Mouse (Mus musculus) gastrocnemius, adult 8-10 months (tissue): ENCODE measurements around the gene En1. TPM values are rescaled to one million over a fixed set of nuclear protein-coding genes. Genes with fewer than 3 reads are reported as not detected.

Experiments
- DNase-seq, 2 experiments: peaks; one replicate each; pipeline ENCODE4 v3.0.0; 2022; ENCODE audit warnings: low spot score in 2 of 2
- total RNA-seq, 4 experiments: library from RNA; stranded (reverse); gene quantifications; 2 replicates each; pipeline ENCODE4 v1.2.4; 2022

En1 gene
- total RNA-seq, 4 experiments from 2014 or later = 6.0 to 7.7 (median 7.2) TPM

DNA sequence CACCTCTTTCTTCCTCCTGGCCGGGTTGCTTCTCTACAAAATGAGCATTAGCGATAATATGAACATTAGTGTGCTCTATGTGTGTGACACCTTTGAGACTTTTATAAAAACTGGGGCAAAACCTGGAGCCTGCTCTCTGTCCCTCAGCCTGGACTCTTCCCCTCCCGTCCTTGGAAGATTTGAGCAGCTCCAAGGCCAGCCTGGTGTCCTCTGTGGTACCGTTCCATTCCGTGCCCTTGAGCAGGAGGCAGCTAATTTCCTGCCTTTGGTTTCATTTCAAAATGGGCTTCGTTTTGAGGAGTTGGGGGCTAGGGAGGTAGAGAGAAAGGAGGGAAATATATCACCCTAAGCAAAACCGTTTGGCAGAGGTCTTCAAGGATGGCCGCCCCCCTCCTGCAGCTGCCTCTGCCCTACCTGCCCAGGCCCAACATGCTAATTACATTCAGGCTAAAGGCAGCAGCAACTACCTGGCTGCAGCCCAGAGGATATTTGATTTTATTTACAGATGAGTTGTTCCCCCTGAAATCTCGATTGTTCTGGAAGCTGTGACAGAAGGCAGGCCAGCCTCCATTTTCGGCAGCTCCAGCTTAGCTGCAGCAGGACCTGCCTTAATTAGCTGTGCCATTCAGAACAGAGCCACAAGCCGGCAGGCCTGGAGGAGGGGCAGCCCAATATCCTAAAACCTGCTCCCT is 24.9 kb downstream of the En1 start:
- no peak for DNase-seq

DNA sequence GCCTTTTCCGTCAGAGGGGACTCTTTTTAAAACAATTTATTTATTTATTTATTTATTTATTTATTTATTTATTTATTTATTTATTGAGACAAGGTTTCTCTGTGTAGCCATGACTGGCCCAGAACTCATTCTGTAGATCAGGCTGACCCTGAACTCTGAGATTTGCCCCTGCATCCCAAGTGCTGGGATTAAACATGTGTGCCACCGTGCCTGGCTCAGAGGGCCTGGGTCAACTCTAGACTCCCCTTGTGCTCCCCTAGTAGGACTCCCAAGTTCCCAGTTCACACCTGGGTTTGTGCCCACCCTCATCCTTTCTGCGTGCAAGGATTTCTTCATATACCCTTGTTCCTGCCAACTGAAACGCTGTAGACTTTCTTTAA is 25.4 kb downstream of the En1 start:
- DNase-seq = no peak

DNA sequence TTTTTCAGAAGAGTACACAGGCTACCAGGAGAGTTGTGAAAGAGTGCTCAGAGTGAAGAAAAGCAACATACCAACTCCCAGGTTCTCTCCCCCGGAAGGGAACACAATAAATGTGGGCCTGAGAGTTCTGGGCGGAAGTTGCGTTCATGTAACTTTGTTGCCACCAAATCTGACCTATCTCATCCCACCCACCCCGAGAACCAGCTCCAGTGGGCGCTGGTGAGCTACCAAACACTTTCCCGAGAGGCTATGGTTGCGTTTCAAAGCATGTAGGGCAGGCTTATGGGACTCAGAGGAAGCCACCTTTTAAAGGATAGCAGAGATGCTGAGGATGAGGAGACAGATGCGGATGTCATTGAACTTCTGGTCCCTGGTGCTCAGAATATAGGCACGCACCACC is 26.6 kb downstream of the En1 start:
- DNase-seq = no peak

DNA sequence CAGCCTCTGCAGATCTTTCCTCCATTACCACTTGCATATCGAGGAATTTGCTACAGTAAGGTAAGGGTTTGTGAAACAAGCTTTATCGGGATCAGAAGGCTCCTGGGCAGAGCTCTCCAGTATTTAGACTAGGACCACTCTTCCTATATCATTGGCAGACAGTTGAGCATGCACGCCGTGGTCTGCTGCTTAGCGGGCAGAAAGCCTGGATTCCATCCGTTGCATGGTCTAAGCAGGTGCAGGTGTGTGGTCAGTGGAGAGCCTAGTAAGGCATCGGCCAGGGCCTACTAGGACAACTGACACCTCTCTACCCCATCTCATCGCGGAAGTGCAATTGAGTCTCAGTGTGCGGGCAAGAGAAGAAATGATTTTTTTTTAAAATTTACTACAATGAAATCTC is 41.2 kb downstream of the En1 start:
- DNase-seq = no peak

DNA sequence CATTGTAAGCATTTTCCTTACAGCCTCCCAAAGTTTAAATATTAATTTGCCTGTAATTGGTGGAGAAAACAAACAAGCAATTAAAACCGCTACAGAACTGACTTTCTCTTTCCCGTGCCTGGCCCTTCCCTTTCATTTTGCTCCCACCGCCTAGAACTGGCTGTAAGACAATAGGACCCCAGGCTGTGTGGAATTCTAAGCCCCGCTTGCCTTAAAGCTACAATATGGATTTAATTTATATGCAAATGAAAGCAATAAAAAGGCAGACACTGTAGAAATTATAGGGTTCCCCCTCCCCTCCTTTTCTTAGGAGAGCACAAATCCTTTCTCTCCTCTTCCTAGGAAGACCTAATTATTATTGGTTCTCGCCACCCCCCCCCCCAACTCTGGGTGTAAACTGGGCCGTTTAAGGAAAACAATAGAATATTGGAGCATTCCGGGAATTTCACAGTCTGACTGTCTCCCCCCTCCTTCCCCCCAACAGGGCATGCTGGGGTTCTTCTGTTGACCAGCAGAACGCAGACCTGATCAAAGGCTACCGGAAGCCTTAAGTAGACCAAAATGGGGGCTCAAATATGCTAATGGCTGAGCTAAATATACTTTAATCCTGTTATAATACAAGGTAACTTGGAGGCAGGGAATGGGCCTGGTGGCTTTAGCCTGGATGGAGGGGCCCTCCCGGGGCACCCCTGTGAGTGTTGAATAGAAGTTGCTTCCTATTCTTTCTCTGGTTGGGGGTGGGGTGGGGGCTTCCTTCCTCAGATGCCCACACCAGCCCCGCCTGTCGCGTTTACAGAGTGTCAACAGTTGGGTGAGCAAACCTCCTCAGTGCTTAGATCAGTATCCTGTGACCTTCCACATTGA is 41.9 kb downstream of the En1 start:
- no peak for DNase-seq

DNA sequence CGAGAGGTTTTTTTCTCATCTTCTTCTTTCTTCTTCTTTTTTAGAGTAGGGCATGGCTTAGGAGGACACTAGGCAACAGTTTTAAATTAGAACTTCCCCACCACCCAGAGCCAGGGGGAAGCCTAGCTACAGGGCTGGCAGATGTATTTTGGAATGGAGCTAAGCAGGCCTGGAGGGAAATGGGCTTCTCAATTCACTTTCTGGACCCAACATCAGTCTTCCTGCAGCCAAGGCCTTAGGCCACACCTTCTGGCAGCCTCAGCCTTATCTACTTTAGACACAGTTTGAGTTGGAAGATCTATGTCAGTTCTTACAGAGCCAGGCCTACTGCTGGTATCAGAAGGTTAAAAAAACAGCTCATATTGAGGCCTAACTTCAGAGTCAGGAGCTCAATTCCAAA is 42.5 kb downstream of the En1 start:
- DNase-seq = peak; percentile 27 to 56

DNA sequence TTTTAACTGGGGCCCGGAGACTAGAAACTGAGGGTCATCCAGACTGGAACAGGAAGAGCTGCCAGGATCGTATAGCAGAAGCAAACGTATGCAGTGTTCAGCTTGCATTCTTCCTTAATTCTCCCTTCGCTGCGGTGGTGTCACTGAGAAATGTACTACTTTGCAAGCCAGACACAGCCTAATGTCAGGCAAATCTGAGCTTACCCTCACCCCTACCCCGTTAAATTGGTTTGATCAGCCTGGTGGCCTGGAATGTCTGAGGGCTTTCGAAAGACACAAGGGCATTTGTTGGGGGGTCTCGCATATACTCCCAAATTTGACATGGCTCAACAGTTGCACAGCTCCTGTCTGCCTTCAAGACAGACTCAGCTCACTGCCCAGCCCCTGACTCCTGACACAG is 47.9 kb downstream of the En1 start:
- no peak for DNase-seq

DNA sequence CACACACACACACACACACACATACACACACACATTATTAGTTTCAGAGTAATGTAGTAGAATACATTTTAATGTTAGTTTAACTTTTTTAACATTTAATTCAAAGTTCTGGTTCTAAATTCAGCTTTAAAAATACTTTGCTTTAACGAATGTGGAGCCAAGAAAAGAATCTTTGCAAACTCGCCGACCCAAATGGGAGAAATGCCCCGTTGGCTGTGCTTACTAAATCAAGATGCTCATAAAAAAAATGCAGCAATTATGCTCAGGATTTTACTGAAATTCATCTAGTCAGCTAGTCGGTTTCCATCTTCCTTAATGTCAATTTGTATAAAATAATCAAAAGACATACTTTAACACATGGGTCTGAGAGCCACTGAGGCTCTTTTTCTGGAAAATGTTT is 49.8 kb downstream of the En1 start:
- no peak for DNase-seq

DNA sequence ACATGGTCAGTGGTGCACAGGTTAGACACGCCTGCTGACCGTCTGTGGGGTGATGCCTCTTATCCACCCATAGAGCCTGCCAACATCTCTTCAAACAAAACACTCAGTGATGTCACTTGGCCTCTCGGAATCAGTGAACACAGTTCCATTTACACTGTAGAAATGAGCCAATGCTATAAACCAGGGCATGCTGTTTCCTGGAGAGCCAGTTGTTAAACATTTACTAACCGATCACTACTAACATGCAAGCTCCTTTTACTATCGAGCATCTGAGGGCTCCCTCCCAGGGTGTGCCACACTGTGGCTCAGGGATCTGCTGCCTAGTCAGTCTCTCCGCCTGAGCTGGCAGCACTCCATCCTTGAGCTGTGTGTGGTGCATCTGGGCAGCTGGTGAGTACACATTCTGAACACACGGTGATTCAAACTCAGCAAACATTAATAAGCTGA is 52.8 kb downstream of the En1 start:
- DNase-seq = no peak

Other genes starting within 250 kb of the En1 start
- gene Marco, start 97.4 kb upstream of the En1 start, total RNA-seq = not detected